Mouse (Mus musculus) urinary bladder, adult 2 months (tissue): ENCODE measurements around the gene Nrm. TPM values are rescaled to one million over a fixed set of nuclear protein-coding genes. Genes with fewer than 3 reads are reported as not detected.

ENCODE experiments used
- DNase-seq: peaks from one replicate; pipeline ENCODE4 v3.0.0; 2022; ENCODE audit warnings: low spot score
- polyA plus RNA-seq: library from polyadenylated mRNA; depleted of rRNA; stranded (reverse); fragments of >200 nt; gene quantifications from 2 replicates; pipeline ENCODE4 v1.2.3, GENCODE M21; 2012; rRNA removed

The Nrm gene
- polyA plus RNA-seq: 10.9 and 11.6 TPM in 2 replicates

DNA sequence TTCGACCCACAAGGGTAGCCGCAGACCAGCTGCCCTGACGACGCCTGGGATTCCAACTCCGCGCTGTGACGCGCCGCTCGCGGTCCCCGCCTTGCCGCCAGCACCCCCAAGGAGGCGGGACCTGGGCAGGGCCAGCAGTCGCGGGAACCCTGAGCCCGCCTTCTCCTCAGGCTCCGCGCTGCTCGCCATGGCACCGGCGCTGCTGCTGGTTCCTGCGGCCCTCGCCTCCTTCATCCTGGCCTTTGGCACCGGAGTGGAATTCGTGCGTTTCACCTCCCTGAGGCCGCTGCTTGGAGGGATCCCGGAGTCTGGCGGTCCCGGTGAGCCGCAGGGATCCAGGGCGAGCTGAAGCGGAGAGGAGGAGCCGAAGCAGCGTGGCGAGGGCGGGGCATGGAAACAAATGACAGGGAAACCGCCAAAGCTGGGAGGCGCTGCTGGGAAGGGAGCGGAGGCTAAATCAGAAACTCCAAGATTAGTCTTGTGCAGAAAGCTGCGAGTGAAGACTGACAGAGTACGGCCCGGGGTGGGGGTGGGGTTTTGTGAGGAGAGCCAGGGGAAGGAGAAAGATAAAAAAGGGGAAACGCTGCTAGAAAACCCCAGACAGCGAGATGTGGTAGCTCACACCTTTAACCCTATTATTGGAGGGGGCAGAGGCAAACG is at the start of gene Nrm:
Gene Nrm, plus strand, starts transcription at position 121 of the 660 bp plus-strand sequence.
- DNase-seq: peak; percentile 88

DNA sequence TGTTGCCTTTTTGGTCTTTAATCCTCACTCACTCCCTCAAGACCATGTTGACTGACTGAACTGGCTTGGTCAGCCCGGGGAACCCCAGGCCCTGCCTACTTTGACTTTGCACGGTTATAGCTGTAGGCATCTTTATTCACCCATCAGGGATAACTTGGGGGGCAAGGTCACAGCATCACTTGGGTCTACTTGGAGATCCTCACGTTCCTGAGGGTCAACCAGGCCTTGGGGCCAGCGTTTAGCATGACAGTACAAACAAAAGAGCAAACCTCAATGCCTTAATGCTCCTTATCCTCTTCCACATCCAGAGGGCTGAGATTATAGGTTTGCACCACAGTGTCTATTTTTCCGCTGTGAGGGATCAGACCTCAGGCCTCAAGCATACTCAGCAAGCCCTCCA is 48.8 kb upstream of the Nrm start:
- no peak for DNase-seq

DNA sequence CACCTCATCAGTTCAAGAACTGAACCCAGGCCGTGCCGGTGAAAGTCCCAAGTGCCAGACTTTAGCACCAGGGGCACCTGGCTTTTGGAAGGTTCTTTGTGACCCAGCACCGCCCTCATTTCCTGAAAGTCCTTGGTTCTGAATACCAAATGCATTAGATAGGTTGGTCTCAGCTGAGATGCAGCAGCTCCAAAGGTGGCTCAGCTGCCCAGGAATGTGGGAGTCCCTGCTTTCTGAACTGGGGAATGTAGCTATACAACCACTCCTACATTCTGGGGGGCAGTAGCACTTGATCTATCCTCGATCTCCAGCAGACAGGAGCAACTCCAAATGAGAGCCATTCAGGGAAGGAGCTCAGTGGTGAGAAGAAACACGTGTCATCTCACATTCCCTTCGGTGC is 48.4 kb upstream of the Nrm start:
- no peak for DNase-seq

DNA sequence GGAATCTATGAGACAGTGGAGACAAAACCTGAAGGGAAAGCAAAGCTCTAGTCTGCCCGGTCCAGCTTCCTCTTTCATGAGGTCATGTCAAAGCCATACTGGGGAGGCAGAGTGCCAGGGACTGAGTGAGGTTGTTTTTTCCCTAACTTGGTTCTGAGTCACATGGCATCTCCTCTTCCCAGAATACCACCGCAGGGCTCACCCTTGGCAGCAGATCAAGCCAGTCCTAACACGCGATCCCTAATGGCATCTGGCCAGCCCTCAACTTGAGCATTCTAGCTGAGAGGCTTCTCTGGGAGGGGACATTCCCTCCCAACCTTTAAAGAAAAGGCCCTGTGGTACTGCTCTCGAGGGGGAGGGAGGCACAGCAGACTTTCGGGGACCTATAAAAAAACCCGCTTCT is 47.9 kb upstream of the Nrm start:
- peak; percentile 82 for DNase-seq

DNA sequence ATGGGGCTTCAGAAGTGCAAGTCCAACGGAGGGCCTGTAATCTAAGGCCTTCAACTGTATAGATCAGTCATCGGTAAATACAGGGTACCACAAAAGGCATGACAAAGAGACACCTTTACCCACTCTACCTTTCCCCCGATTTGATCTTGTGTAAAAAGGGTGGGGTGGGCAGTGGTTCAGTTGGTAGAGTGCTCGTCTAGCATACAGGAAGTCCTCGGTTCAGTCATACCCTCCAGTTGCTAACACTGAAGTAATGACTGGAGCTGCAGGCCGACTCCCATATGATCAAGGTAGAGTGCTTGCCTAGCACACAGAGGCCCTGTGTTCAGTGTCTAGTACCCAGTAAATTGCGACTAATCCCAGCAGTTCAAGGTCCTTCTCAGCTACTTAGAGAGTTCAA is 47.5 kb upstream of the Nrm start:
- DNase-seq: no peak

DNA sequence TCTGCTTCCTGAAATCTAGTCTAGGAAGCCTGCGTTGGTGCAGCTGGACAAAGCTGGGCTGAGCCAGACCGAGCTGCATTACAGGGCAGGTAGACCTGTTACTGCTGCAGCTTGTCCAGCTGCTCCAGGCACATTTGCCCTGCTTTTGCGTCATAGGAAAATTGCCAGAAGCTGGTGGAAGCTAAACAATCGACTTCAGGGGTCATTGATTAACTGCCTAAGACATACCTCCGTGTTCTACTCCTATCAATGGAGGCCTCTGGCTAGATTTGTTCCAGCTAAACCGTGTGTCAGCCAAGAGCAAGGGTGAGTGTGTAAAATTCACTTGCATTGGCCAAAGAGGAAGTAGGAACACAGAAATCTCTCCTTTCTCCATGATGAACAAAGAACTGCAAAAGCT is 46.4 kb upstream of the Nrm start:
- no peak for DNase-seq

DNA sequence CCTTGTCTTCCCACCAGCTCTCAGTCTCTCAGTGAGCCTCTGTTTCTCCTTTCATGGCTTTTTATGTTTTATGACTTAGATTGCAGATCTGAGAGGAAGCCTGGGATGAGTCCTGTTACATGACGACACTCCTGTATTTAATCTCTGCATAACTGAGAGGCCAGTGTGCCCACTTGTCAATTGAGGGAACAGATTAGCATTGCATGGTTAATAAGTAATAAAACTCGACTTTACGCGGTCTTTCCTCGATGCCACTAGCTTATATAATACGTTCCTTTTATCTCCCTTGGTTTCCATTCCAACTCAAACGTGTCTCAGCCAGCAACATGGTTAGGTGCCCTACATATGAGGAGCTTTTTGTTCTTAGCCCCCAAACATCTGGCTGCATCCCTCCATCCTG is 45.3 kb upstream of the Nrm start:
- DNase-seq: no peak

DNA sequence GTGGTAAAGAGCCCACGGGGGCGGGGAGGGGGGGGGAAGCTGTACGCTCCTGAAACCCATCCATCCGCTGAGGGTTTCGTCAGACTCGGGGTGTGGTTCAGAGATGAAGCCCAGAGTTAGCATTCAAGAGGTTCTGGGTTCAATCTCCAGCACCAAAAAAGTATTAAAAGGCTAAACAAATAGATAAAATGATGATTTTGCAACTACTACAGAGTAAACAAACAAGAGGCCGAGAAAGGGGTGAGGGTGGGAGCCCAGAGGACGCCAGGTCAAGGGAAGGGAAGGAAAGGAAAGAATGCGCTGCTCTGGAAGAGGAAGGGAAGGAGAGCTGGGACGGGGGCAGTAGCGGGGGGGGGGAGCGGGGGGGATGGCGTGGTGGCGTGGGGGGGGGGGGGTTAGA is 44.4 kb upstream of the Nrm start:
- no peak for DNase-seq

DNA sequence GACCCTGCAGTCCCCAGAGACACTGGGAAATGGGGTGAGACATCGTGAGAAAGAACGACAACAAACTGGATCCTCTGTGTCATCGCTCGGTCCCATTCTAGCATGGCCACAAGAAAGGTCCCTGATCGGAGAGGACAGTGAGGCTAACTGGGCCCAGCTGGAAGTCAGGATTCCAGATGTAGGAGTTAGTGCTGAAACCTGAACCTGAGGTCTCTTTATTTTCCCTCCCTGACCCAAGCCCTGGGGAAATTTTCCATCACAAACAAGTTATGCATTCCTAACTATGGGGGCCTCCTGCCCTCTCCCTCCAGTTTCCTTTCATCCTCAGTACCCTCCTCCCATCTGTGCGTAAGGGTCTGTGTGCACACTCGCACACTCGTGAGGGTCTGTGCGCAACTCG is 43.9 kb upstream of the Nrm start:
- no peak for DNase-seq

DNA sequence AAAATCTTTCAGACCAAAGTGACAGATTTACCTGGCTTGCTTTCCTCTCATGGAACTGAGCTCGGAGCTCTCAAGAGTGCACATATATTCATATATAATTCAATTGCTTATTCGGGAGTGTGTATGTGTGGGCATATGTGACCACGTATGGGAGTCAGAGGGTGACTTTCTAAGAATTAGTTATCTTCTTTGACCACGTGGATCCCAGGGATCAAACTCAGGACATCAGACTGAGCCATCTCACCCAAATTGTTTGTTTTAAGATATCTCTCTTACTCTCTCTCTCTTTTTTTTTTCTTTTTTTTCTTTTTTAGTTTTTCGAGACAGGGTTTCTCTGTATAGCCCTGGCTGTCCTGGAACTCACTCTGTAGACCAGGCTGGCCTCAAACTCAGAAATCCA is 41.0 kb upstream of the Nrm start:
- no peak for DNase-seq

DNA sequence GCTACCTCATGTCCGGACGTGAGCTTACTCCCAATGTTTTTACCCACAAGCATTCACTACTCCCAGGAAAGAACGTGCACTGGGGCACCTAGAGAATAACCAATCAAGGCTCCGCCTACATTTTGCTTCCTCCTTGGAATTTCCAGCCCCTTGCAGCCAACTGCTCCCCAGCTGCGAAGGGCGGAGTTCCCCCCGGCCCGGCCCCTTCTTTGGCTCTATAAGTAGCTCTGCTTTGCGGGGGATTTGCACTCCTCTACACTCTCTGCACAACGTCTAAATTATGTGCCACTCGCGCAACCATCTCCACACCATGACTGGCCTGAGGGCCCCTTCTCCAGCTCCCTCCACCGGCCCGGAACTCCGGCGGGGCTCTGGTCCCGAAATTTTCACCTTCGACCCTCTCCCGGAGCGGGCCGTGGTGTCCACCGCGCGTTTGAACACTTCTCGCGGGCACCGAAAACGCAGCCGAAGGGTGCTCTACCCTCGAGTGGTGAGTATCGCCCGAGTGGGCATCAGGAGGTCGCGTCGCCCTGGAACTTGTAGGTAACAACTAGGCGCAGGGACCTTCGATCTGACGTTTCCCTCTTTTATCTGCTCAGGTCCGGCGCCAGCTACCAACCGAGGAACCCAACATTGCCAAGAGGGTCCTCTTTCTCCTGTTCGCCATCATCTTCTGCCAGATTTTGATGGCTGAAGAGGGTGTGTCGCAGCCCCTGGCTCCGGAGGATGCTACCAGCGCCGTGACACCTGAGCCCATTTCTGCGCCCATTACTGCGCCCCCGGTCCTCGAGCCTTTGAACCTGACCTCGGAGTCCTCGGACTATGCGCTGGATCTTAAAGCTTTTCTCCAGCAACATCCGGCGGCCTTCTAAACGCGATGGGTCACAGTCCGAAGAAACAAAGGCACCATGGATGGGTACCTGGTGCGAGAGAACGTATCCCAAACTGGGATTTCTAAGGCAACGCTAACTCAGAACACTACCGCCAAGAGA is 39.4 kb upstream of the Nrm start, which contains the start of gene Ier3:
Gene Ier3, plus strand, starts transcription at position 246 of the 992 bp plus-strand sequence.
- DNase-seq: peak; percentile 79

DNA sequence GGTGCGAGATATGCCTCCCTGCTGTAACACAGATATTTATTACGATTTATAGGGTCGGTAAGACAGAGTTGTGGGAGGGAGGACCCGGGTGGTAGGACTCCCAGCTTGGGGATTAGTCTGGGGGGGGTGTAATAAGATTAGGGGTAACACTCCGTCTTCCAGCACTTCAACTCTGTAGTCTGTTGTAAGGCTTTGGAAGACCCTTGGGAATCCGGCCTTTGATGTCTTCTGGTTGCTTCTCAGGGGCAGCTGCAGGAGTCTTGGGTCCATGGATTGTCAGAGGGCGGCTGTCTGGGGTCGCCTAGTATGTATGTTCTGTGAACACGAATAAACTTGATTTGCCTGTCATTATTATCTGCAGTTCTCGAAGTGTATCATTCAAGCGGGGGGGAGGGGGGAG is 38.6 kb upstream of the Nrm start:
- no peak for DNase-seq

DNA sequence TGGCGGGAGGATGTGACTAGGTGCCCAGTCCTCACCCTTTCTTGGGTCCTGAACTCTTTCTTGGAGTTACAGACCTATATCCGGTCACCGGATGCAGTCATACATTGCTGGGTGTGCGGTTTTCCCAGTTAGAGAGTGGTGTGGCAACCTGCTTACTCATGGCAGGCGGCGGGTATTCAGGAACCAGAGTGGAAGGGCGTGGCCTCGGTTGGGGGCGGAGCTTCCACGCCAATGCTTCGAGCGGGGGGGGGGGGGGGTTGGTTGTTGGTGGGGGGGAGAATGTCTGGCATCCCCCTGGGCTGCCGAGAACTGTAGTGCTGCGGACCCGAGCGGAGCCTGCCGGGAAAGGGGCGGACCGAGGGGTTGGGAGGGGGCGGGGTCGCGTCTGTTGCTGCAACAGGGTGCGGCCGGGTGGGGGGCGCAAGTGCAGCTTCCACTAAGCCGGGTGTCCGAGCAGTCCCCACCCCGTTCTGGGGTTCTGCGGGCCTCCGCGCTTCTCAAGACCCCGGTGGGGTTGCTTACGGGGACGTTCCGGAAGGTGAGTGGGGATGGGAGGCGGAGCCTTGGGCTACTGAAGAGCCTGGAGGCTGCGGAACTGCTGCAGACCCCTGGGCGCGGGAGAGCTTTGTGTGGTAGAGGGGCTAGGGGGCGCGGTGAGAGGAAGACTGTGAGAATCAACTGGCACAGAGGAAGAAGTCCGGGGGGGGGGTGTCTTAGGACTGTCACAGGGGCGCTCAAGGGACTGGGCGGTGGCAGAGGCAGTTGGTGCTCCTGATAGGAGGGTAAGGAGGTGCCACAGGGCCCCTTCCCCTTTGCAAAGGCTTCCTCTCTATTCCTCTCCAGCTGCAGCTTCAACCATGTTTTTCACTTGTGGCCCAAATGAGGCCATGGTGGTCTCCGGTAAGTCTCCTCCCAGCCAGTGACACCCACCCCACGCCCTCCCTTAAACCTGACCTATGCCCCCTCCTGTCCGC is 37.9 kb upstream of the Nrm start, which contains the start of gene Flot1:
Gene Flot1, plus strand, starts transcription at position 267 of the 974 bp plus-strand sequence.
- DNase-seq: peak; percentile 73

DNA sequence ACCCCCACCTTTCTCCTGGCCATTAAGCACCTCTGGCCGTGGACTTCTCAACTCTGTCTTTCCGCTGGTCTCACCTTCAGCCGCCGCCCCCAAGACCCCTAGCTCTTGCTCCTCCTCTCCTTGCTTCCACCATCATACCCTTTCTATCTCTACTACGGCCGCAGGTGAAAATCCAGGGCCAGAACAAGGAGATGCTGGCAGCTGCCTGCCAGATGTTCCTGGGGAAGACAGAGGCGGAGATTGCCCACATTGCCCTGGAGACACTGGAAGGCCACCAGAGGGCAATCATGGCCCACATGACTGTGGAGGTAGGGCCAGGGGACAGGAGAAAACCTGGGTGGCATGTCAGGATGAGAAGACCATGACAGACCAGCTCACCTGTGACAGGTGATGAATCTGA is 36.7 kb upstream of the Nrm start:
- DNase-seq: peak; percentile 20

DNA sequence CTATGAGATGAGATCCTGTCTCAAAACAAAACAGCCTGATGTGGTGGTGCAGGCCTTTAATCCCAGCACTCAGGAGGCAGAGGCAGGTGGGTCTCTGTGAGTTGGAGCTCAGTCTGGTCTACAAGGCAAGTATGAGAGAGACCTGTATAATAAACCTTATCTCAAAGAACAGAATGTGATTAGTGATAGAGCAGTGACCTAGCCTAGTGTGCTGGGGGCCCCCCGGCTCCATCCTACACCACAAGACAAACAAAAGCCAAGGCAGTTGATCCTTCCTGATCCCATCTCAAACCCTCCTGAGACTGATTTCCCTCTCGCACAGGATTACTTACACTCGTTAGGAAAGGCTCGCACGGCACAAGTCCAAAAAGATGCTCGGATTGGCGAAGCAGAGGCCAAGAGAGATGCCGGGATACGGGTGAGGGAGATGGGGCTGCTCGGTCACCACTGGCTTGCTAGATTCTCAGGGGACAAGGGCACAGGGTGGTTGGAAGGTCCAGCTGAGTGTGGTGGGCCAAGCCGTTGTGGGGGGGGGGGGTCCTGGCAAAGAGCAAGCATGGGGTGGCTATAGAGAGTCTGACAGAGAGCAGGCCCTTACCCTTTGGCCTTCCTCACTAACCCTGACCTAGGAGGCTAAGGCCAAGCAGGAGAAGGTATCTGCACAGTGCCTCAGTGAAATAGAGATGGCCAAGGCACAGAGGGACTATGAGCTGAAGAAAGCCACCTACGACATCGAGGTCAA is 35.8 kb upstream of the Nrm start:
- DNase-seq: no peak

DNA sequence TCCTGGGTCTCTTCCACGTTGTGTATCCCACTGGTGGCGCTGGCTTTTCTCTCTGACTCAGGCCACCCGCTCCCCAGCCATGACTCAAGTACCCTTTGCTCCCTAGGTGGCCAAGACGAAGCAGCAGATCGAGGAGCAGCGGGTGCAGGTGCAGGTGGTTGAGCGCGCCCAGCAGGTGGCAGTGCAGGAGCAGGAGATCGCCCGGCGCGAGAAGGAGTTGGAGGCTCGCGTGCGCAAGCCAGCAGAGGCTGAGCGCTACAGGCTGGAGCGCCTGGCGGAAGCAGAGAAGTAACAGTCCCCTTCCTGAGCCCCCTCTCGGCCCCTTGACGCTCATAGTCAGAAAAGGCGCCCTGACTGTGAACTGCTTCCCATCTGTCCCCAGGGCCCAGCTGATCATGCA is 31.4 kb upstream of the Nrm start:
- DNase-seq: peak; percentile 77

DNA sequence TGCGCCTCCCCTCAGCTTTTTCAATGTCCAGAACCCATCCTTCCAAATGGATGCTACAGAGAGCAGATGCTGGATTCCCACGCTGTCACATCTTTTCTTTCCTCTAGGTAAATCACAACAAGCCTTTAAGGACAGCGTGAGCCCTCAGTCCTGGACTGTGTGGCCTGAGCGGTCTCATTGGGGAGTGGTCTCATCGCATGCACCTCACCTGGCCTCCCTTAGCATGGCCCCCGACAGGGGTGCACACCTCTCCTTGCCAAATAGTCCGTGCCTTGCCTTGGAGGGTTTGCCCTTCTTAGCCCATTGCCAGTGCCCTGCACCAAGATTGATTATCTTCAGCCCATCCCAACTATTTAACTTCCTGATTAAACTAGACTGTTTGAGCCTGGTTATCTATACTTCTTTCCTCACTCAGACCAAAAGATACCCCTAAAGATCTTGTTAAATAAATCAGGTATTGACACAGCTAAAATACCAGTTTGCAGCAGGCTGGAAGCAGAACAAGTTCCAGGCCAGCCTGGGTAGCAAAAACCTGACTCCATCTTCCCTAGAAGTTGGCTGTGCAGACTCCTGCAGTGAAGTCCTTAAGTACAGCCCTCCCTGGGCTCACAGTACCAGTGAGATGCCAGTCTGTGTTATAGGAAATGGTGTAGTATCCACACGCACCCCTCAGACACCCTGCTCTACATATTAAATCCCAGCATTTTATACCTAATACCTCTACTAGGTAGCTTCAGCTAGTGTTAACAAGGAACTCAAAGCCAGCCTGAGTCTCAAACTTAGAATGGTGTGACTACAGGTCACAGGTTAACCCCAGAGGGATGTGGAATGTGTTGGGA is 28.5 kb upstream of the Nrm start:
- DNase-seq: no peak

DNA sequence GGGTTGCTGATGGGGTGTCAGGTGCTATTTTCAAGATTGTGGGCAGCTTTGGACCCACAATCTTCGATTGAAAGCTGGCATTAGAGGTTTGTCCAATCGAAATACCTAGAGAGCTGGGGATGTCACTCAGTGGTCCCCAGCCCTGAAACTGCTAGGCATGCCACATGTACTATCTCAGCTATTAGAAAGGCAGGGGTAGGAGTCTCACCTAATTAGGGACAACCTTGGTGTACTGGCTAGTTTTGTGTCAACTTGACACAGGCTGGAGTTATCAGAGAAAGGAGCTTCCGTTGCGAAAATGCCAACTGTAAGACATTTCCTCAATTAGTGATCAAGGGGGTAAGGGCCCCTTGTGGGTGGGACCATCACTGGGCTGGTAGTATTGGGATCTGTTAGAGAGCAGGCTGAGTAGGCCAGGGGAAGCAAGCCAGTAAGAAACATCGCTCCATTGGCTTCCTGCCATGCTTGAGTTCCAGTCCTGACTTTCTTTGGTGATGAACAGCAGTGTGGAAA is 27.8 kb upstream of the Nrm start:
- no peak for DNase-seq

DNA sequence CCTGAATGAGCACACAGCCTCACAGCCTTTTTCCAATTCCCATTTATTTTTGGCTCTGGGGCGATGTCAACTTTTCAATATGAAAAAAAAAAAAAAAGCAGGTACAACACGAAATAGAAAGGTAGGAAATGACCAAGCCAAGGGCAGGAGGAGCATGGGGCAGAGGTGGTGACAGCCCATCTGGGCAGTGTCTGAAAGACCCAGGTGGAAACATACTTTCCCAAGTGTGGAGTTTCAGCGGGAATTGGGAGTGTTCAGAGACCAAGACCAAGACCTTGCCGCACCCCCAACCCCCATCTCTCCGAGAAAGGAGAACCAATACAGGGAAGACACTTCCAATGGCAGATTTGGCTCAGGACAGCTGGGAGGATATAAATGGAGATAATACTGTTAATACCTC is 27.2 kb upstream of the Nrm start:
- no peak for DNase-seq
